Mouse (Mus musculus) liver, adult 2 months (tissue): ENCODE measurements at regions not wholly inside any gene's neighbourhood (a gene's known extent, or its start where the extent isn't known, plus 50 kb on each side); places are given as distances from the start of the nearest gene placed in this dataset.

Experiments
- CTCF ChIP-seq: fragments of 200-500 bp; IDR thresholded peaks from 2 replicates; pipeline ENCODE4 v1.5.1; 2011; ENCODE audit warnings: low read depth, low read length, control low read depth
- POLR2A ChIP-seq: fragments of 200-500 bp; IDR thresholded peaks from 2 replicates; pipeline ENCODE4 v1.6.1; 2011; ENCODE audit warnings: low read length, control low read depth; ENCODE audit not compliant: insufficient read depth; ENCODE audit errors: extremely low read depth

DNA sequence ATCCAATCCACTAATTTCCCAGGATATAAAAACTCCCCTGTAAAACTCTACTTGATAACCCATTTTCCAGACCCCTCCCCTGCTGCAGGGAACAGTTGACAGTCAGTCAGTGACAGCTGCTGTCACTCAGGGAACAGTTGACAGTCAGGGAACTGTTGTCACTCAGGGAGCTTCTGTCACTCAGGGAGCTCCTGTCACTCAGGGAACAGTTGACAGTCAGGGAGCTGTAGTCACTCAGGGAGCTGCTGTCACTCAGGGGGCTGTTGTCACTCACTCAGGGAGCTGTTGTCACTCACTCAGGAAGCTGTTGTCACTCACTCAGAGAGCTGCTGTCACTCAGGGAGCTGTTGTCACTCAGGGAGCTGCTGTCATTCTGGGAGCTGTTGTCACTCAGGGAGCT lies 214.3 kb upstream of the 1700012A03Rik start:
- no peak for TF ChIP-seq CTCF
- TF ChIP-seq POLR2A = no peak
